Mouse (Mus musculus): ENCODE data around the gene Flot2.

Flot2 gene

GRCm38 (mm10) chr11:78104501-78104900 is 66.8 kb downstream of the Flot2 start:
- DNase-seq, result no peak

All from thymus, postnatal 36 days (tissue).